Mouse (Mus musculus) liver, adult 2 months (tissue): ENCODE results near the gene Ccdc12.

Experiments used
- CTCF ChIP-seq: fragments of 200-500 bp; IDR thresholded peaks from 2 replicates; pipeline ENCODE4 v1.5.1; 2011; ENCODE audit warnings: low read depth, low read length, control low read depth
- POLR2A ChIP-seq: fragments of 200-500 bp; IDR thresholded peaks from 2 replicates; pipeline ENCODE4 v1.6.1; 2011; ENCODE audit warnings: low read length, control low read depth; ENCODE audit not compliant: insufficient read depth; ENCODE audit errors: extremely low read depth

DNA sequence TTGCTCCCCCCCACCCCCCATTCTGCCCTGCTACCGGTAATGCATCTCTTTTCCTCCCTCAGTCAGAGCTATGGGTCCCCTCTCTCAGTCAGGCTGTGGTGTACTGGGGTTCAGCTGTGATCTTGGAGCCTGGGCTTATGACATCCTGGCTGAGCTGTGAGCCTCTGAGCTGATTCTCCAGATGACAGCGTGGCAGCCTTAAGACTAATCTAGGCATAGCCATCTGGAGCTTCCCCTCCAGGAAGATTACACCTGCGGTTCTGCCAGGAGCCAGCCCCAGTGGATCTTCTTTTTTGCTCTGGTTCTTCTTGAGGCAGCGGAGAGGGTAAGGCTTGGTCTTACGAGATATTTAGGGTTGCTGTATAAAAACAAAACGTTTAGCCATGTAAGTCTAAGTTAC, 55.7 kb downstream of the Ccdc12 start:
- TF ChIP-seq CTCF = no peak
- TF ChIP-seq POLR2A = no peak
